Mouse (Mus musculus) cortical plate, adult 2 months (tissue): ENCODE results near the gene Hes1.

ENCODE experiments used
- CTCF ChIP-seq: fragments of 200-500 bp; IDR thresholded peaks from 2 replicates; pipeline ENCODE4 v1.5.1; 2011; ENCODE audit warnings: mild to moderate bottlenecking, control low read depth, low read length; ENCODE audit not compliant: insufficient read depth; ENCODE audit errors: extremely low read depth
- POLR2A ChIP-seq: fragments of 200-500 bp; IDR thresholded peaks from 2 replicates; pipeline ENCODE4 v1.6.1; 2011; ENCODE audit warnings: mild to moderate bottlenecking, low read length, control low read depth; ENCODE audit not compliant: insufficient read depth; ENCODE audit errors: extremely low read depth

DNA sequence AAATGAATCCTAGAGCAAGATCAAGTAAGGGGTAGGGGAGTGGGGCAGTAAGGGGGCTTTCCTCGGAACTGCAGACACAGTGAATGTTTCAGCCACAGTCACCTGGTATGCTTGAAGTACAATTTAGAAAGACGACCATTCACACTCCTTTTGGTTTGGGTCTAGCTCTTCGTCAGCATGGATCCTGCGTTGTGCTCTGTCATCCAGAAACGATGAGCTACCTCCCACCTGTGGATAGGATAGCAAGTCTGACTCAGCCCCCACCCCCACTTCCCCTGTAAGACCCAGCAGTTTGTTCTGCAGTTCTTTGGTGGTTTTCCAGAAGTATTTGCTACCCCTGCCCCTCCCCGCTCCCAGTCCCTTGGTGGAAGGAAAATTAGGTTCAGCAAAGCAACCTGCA lies 41.8 kb upstream of the Hes1 start:
- TF ChIP-seq CTCF (no peak), POLR2A (no peak)
